Mouse (Mus musculus): Measurements from ENCODE around the gene Elfn2. TPM values are rescaled to one million over a fixed set of nuclear protein-coding genes. Genes with fewer than 3 reads are reported as not detected.
A peak's percentile ranks its signal among the peaks of the same experiment; 100 is the strongest.

Gene Elfn2
- polyA plus RNA-seq (2016; fragmentation: Nextera tagmentation; extraction: Ambion mirVana), result 0.05 and 0.16 TPM in 2 replicates

GRCm38 (mm10) chr15:78718290-78719250 is at the start of gene Elfn2:
TSS of gene Elfn2 (minus strand) at chr15:78718771.
- 0 out of 2 replicates have a peak within 1 kb of the TSS, but pooled peaks have one; percentile 32 for H3K27ac ChIP-seq (replicated peaks)

DNA sequence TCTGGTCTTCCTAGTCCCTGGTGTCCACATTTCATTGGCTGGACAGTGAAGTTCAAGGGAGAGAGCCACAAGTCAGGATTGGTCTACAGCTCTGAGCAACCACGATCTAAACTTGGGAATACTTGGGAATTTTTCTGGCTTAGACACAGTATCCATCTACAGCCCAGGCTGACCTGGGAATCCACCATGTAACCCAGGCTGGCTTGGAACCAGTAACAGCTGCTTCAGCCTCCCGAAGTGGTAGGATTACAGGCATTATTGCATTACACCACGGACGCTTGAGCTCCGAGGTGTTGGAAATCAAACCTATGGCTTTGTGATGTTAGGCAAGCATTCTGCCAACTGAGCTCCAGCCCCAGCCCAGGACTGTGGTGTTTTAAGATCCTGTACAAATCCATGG is 45.1 kb upstream of the Elfn2 start:
- H3K27ac ChIP-seq (replicated peaks), result no peak overlapping the region; the same call in 1 of the 2 replicates
- H3K36me3 ChIP-seq (replicated peaks), result peaks cover 57% of the 10 kb centered on the region
- H3K9me3 ChIP-seq, result no peaks in the 10 kb centered on the region
- no peak for DNase-seq (ENCODE audit: low spot score)
- H3K4me3 ChIP-seq, result no peak overlapping the region
- no peaks in the 10 kb centered on the region for H3K27me3 ChIP-seq (replicated peaks; ENCODE audit: low read depth, poor library complexity, severe bottlenecking)
- 82% methylated on average over 5 of the region's 5 CpGs for WGBS
- peaks cover 36% of the 10 kb centered on the region for H3K4me1 ChIP-seq

More at GRCm38 (mm10) chr15:78718290-78719250, at the start of gene Elfn2:
- Histone ChIP-seq H3K27me3 (replicated peaks; ENCODE audit: low read depth, poor library complexity, severe bottlenecking) (peaks cover 85% of the 10 kb centered on the region), H3K4me3 (peak within 1 kb of the TSS; percentile 61), H3K36me3 (replicated peaks) (no peaks in the 10 kb centered on the region), H3K9me3 (no peaks in the 10 kb centered on the region), H3K4me1 (peaks cover 24% of the 10 kb centered on the region)
- DNase-seq (ENCODE audit: low spot score), result peak; percentile 43
- 2% methylated on average over 89 of the region's 89 CpGs for WGBS

DNA sequence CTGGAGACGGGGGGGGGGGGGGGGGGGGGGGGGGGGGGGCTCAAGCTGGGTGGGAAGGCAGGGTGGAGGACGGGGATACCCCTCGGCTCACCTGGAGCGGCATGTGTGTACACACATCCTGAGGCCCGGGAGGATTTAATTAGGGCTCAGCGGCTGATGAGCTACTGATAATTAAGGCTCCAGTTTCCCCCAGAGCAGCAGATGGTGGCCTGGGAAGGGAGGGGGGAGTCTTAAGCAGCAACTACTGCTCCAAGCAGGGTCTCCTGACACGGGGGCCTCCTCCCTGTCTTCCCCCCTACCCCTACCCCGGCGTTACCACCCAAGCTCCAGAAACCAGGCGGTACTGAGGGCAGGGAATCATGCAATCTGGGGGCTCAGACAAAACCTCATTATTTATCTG is 44.6 kb upstream of the Elfn2 start:
- DNase-seq (ENCODE audit: low spot score), result peak; percentile 40
- WGBS, result 33% methylated on average over 10 of the region's 10 CpGs
- Histone ChIP-seq H3K27ac (replicated peaks) (no peak overlapping the region; the same call in 1 of the 2 replicates), H3K36me3 (replicated peaks) (peaks cover 53% of the 10 kb centered on the region), H3K4me3 (no peak overlapping the region), H3K4me1 (peaks cover 34% of the 10 kb centered on the region), H3K9me3 (no peaks in the 10 kb centered on the region), H3K27me3 (replicated peaks; ENCODE audit: low read depth, poor library complexity, severe bottlenecking) (no peaks in the 10 kb centered on the region)

DNA sequence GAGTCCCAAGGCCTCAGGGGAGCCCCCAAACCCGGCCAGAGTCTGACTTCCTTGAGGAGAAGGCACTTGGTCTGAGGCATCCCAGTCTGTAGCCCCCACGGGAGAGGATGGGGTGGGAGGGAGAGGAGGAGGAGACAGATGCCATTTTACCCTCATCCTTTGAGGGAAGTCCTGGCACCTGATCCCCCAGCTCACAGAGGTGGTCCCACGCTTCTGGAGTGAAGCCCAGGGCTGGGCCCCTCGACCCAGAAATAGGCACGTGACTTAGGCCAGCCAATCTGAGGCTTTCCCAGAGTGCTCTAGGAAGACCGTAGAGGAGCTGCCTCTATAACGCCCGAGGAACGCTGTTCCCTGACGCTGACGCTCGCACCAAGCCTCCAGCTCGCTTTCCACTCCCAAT is 42.5 kb upstream of the Elfn2 start:
- 0 out of 2 replicates have a peak, but pooled peaks cover 4% of the 10 kb centered on the region for H3K27me3 ChIP-seq (replicated peaks; ENCODE audit: low read depth, poor library complexity, severe bottlenecking)
- 82% methylated on average over 13 of the region's 13 CpGs for WGBS
- peaks cover 30% of the 10 kb centered on the region for H3K4me1 ChIP-seq
- H3K27ac ChIP-seq (replicated peaks), result 0 out of 2 replicates have a peak overlapping the region, but pooled peaks have one; percentile 24
- no peak overlapping the region for H3K4me3 ChIP-seq
- no peaks in the 10 kb centered on the region for H3K9me3 ChIP-seq
- peaks cover 46% of the 10 kb centered on the region for H3K36me3 ChIP-seq (replicated peaks)
- DNase-seq (ENCODE audit: low spot score), result no peak

GRCm38 (mm10) chr15:78758132-78758531 is 39.6 kb upstream of the Elfn2 start:
- Histone ChIP-seq H3K36me3 (replicated peaks) (peaks cover 36% of the 10 kb centered on the region), H3K27ac (replicated peaks) (no peak overlapping the region), H3K4me3 (no peak overlapping the region), H3K9me3 (no peaks in the 10 kb centered on the region), H3K4me1 (peaks cover 33% of the 10 kb centered on the region), H3K27me3 (replicated peaks; ENCODE audit: low read depth, poor library complexity, severe bottlenecking) (0 out of 2 replicates have a peak, but pooled peaks cover 4% of the 10 kb centered on the region)
- DNase-seq (ENCODE audit: low spot score), result no peak
- WGBS, result 90% methylated on average over 6 of the region's 6 CpGs

GRCm38 (mm10) chr15:78755966-78756725 is 37.6 kb upstream of the Elfn2 start:
- Histone ChIP-seq H3K4me3 (no peak overlapping the region), H3K9me3 (no peaks in the 10 kb centered on the region), H3K4me1 (peaks cover 28% of the 10 kb centered on the region), H3K27me3 (replicated peaks; ENCODE audit: low read depth, poor library complexity, severe bottlenecking) (0 out of 2 replicates have a peak, but pooled peaks cover 4% of the 10 kb centered on the region), H3K36me3 (replicated peaks) (peaks cover 29% of the 10 kb centered on the region), H3K27ac (replicated peaks) (no peak overlapping the region)
- no peak for DNase-seq (ENCODE audit: low spot score)
- 83% methylated on average over 12 of the region's 12 CpGs for WGBS

GRCm38 (mm10) chr15:78755226-78755625 is 36.7 kb upstream of the Elfn2 start:
- Histone ChIP-seq H3K4me1 (peaks cover 33% of the 10 kb centered on the region), H3K9me3 (no peaks in the 10 kb centered on the region), H3K27me3 (replicated peaks; ENCODE audit: low read depth, poor library complexity, severe bottlenecking) (0 out of 2 replicates have a peak, but pooled peaks cover 4% of the 10 kb centered on the region), H3K36me3 (replicated peaks) (peaks cover 21% of the 10 kb centered on the region), H3K27ac (replicated peaks) (0 out of 2 replicates have a peak overlapping the region, but pooled peaks have one; percentile 24), H3K4me3 (no peak overlapping the region)
- no peak for DNase-seq (ENCODE audit: low spot score)
- 76% methylated on average over 3 of the region's 3 CpGs for WGBS

DNA sequence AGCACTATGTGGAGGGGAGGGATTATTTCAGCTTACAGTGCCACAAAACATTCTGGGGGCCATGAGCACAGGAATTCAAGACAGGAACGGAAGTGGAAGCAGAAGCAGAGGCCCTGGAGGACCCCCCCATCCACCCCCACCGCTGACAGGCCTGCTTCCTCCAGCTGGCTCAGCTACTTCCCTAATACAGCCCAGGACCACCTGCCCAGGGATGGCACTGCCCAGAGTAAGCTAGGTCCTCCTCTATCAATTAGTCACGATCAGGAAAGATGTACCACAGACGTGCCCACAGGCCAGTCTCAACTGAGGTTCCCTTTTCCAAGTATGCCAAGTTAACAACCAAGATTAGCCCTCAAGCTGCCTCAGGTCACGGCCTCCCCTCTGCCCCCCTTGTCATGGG is 35.6 kb upstream of the Elfn2 start:
- H3K27ac ChIP-seq (replicated peaks), result no peak overlapping the region

GRCm38 (mm10) chr15:78752991-78753390 is 34.4 kb upstream of the Elfn2 start:
- Histone ChIP-seq H3K4me1 (peaks cover 29% of the 10 kb centered on the region), H3K27me3 (replicated peaks; ENCODE audit: low read depth, poor library complexity, severe bottlenecking) (0 out of 2 replicates have a peak, but pooled peaks cover 4% of the 10 kb centered on the region), H3K9me3 (no peaks in the 10 kb centered on the region), H3K4me3 (no peak overlapping the region), H3K27ac (replicated peaks) (no peak overlapping the region), H3K36me3 (replicated peaks) (peaks cover 7% of the 10 kb centered on the region; the same call in 1 of the 2 replicates)
- no peak for DNase-seq (ENCODE audit: low spot score)

More for the DNA sequence above, 35.6 kb upstream of the Elfn2 start:
- 0 out of 2 replicates have a peak, but pooled peaks cover 4% of the 10 kb centered on the region for H3K27me3 ChIP-seq (replicated peaks; ENCODE audit: low read depth, poor library complexity, severe bottlenecking)
- DNase-seq (ENCODE audit: low spot score), result no peak
- H3K9me3 ChIP-seq, result no peaks in the 10 kb centered on the region
- H3K4me1 ChIP-seq, result peaks cover 32% of the 10 kb centered on the region
- 73% methylated on average over 5 of the region's 5 CpGs for WGBS
- H3K36me3 ChIP-seq (replicated peaks), result peaks cover 12% of the 10 kb centered on the region
- no peak overlapping the region for H3K4me3 ChIP-seq

GRCm38 (mm10) chr15:78750608-78751350 is 32.2 kb upstream of the Elfn2 start:
- H3K27ac ChIP-seq (replicated peaks), result no peak overlapping the region
- no peak for DNase-seq (ENCODE audit: low spot score)
- no peaks in the 10 kb centered on the region for H3K9me3 ChIP-seq
- no peaks in the 10 kb centered on the region for H3K36me3 ChIP-seq (replicated peaks)
- 61% methylated on average over 6 of the region's 6 CpGs for WGBS
- no peaks in the 10 kb centered on the region for H3K27me3 ChIP-seq (replicated peaks; ENCODE audit: low read depth, poor library complexity, severe bottlenecking)
- H3K4me1 ChIP-seq, result peaks cover 25% of the 10 kb centered on the region
- H3K4me3 ChIP-seq, result no peak overlapping the region

GRCm38 (mm10) chr15:78749855-78750254 is 31.3 kb upstream of the Elfn2 start:
- Histone ChIP-seq H3K27ac (replicated peaks) (no peak overlapping the region), H3K4me1 (peaks cover 21% of the 10 kb centered on the region), H3K27me3 (replicated peaks; ENCODE audit: low read depth, poor library complexity, severe bottlenecking) (no peaks in the 10 kb centered on the region), H3K9me3 (no peaks in the 10 kb centered on the region), H3K4me3 (no peak overlapping the region), H3K36me3 (replicated peaks) (no peaks in the 10 kb centered on the region)
- 47% methylated on average over 5 of the region's 5 CpGs for WGBS
- DNase-seq (ENCODE audit: low spot score), result peak; percentile 43

All from embryonic facial prominence, embryonic 10.5 days (tissue).